Mouse (Mus musculus) cortical plate, adult 2 months (tissue): ENCODE data around the gene Diras2.

ENCODE experiments used
- CTCF ChIP-seq: fragments of 200-500 bp; IDR thresholded peaks from 2 replicates; pipeline ENCODE4 v1.5.1; 2011; ENCODE audit warnings: mild to moderate bottlenecking, control low read depth, low read length; ENCODE audit not compliant: insufficient read depth; ENCODE audit errors: extremely low read depth
- POLR2A ChIP-seq: fragments of 200-500 bp; IDR thresholded peaks from 2 replicates; pipeline ENCODE4 v1.6.1; 2011; ENCODE audit warnings: mild to moderate bottlenecking, low read length, control low read depth; ENCODE audit not compliant: insufficient read depth; ENCODE audit errors: extremely low read depth

DNA sequence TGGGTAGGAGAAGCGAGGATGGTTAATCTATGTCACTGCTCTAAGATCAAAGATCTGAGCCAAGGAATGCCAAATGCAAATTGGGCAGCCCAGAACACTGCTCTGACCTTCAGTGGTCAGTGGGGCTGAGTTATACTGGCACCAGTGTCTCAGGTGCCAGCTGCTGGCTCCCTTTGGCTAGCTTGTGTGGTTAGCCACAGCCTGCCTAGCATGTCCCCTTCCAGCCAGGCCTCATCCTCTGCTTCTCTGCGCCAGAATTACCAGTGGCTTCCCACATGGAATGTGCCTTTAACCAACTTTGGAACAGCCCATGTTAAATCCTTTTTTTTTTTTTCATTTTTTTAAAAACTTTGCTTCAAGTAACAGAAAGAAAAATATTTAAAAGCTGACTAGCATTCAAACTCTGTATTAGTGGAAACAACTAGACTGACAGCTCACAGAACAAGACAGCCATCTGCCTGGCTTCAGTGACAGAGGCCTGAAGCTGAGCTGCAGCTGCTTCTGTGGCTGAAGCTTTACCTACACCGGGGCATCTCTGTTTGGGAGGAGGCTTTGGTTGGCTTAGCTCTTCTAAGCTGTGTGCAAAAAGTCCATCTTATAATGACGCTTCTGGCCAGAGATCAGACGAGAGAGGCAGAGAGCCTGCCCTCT, 10.4 kb upstream of the Diras2 start:
- TF ChIP-seq CTCF (no peak), POLR2A (no peak)
